Mouse (Mus musculus) cerebellum, adult 2 months (tissue): Measurements from ENCODE around the gene Rpa2.

Experiments used
- CTCF ChIP-seq: fragments of 200-500 bp; IDR thresholded peaks from 2 replicates; pipeline ENCODE4 v1.5.1; 2011; ENCODE audit warnings: low read depth, mild to moderate bottlenecking, control low read depth, low read length, moderate library complexity, borderline replicate concordance; ENCODE audit not compliant: insufficient read depth
- POLR2A ChIP-seq: fragments of 200-500 bp; IDR thresholded peaks from 2 replicates; pipeline ENCODE4 v1.6.1; 2011; ENCODE audit warnings: low read length, control low read depth, borderline replicate concordance; ENCODE audit not compliant: insufficient read depth

- TF ChIP-seq POLR2A (no peak), CTCF (no peak)
Observed at GRCm38 (mm10) chr4:132809621-132810020, 41.5 kb downstream of the Rpa2 start.
